Mouse (Mus musculus) CD8-positive naive resting alpha-beta T cell, adult 2 months (primary cell): ENCODE data around the gene Aff3.
A peak's percentile ranks its signal among the peaks of the same experiment; 100 is the strongest.

Source experiments
- DNase-seq, 2 experiments: peaks; one replicate each; pipeline ENCODE4 v3.0.0; 2022; ENCODE audit warnings: low read depth in 2 of 2, low spot score in 2 of 2

The Aff3 gene

DNA sequence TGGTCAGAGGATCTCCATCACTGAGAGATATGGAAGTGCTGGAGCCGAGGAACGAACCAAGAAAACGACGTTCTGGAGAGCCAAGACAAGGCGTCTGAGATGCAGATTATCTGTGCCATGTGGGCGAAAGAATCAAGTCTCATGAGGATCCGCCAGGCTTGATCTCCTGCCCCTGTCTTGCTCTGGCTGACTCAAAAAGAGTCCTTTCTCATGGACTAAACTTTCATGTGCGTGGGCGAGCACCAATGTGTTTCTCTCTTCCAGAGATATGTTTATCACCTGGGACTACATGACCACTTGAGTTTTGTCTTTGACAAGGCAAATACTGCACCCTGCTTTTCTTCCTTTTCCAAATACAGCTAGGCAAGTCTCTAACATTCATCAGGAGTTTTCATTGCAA lies 6.4 kb downstream of the Aff3 start:
- DNase-seq, result no peak

DNA sequence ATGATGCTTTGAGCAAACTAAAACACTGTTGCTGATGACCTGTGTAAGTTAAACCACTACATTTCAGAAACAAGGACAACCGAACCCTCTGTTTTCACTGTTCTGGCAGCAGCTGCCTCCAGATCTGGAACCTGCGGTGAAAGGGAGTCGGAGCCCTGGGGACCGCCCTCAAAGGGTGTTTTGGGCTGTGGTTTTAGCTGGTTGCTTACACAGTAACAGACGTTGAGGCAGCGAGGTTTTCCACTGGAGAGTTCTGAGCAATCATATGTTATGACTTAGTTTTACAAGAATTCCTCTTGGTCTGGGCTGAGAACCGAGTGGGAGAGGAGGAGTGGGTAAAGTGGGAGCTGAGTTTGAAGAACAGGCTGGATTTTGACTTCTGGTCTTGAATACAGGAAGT lies 7.1 kb downstream of the Aff3 start:
- DNase-seq, result peak; percentile 50 to 60

DNA sequence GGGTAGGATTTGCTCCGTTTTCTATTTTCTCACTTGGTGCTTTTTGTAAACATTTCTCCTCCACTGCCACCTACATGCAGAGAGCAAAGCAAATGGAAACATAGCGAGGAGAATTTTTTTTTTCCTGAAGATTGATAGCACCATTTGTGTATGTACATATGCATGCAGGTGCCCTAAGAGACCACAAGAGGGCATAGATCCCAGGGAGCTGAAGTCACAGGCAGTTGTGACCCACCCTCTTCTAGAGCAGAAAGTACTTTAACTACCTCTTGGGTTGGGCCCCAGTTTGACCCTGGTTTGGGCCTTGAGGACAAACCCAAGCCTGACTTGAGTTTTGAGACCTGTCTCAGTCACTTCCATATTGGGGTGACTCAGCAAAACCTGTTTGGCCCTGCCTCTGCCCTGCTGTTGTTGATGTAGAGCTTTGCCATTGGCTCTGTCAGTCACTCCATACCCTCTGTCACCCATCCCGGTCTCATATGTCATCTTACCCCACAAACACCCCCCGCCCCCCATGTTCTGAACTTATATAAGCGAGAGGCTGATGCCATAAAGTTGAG lies 9.7 kb downstream of the Aff3 start:
- DNase-seq, result no peak

DNA sequence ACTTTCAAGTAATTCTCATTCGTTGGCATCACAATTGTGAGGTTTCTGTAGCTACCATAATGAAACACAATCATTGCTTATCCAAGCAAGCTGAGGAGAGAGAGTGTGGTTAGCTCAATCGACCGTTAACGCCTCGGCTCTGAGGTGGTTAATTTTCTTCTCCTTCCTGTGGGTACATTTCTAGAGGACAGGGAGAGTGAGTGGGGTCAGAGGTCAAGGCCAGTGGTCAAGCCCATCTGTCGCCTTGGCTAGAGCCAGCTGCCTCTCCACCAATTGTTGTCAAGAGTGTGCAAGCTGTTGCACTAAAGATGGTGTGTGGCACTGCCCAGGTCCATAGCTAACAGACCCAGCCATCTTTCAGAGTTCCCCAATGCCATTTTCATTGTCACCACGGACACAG lies 14.7 kb downstream of the Aff3 start:
- no peak for DNase-seq

DNA sequence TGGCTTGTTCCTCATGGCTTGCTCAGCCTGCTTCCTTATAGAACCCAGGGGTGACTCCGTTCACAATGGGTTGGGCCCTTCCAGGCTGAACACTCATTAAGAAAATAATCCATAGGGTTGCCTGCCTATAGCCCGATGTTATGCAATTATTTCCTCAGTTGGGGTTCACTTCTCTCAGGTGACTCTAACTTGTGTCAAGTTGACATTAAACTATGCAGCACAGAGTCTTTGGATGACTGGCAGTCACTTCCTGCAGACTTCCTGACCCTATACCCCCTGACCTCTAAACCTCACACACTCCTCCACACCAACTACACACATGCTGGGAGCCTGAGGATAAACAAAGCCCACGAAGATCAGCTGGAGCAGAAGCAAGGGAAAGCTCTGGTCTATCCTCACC lies 15.6 kb downstream of the Aff3 start:
- no peak for DNase-seq

DNA sequence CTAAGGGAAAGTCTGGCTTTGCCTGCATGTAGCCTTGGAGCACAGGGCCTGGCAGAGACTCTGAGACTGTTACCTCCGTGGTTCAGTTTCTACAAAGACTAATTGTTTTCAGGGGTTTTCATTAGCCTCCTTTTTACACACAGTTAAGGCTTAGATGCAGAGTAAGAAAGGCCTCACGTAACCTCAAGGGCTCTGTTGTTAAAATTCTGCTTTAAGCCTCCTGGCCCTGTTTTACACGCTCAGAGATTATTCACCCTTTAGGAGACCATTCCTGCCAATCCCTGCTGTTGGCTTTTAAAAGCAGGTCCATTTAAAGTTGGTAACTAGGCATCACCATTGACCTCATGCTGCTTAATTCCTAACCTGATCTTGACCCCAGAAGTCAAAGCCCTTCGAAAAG lies 22.5 kb downstream of the Aff3 start:
- no peak for DNase-seq

DNA sequence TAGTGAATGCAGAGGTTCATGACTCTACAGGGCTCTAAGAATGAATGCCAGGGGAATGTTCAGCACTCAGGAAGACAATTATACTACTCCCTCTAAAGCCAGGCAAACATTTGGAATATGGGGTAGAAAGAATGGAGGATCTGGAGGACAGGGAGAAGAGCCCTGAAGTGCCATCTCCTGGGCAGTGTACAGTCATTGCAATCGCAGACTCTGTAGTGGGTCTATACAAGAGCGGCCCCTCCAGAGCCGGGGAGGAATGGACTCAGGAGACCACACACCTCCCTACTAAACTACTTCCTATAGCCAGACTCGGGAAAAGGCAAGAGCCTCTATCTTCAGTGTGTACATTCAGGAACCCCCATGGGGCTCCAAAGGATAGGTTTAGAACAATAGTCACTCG lies 25.1 kb downstream of the Aff3 start:
- DNase-seq, result no peak

DNA sequence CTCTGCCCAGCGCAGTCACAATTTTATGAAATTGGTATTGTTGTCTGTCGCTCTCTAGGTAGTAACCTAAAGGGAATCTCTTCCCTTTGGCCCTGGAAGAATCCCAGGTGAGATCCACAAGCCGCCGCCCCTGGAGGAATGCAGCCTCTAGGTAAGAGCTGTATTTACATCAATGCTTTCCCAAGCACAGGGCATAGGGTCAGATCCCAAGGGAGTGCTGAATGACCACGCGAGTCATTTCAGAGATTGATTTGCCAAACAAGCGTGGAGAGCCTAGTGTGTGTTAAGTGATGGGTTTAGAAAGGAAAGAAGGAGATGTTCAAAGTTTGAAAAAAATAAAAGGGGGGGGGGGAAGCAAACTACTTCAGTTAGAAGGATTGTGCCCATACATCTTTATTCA lies 29.2 kb downstream of the Aff3 start:
- no peak for DNase-seq

DNA sequence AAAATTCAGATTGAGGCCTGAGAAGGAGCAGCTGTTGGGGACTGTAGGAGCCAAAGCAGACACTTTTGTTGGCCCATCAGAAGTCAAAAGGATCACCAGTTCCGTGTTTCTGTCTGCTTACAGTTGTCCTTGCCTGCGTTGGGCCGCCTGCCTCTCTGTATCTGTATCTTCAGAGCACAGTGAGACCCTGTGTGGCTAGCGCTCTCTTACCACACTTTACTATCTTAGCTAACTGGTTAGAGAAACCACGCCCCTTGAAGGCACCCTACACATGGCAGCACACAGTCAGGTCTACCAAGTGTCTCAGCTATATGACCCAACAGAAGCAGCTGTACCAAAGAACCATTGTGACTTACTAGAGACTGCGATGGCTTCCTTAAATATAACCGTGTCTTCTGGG lies 30.7 kb downstream of the Aff3 start:
- no peak for DNase-seq

DNA sequence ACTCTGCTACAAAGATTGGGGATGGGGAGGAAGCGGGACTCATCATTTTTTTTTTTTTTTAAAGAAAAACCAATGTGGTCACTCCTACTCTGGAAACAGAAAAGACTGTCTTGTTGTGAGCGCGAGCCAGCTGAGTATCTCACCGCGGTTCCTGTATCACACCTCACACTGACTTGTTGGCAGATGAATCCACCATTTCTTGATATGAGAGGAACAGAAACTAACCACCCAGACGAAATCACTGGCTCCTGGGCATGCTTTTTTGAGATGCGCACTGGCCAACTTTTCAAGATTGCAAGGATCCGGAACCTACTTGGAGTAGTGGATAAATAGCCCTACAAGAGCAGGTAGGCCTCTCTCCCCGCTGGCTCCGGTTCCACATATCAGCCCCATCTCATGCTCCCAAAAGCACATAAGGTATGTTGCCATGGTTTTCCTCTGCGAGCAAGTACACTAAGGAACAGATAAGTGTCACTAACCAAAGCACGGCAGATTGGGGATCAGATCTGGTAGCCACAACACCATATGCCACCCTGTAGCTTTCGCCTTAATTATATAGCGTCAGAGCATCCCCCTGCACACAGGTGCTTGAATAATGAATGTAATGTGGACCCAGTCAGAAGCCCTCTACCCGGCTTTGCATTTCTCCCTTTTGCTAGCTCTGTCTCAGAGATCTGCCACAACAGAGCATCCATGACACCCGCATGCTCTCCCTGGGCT lies 32.1 kb downstream of the Aff3 start:
- no peak for DNase-seq

DNA sequence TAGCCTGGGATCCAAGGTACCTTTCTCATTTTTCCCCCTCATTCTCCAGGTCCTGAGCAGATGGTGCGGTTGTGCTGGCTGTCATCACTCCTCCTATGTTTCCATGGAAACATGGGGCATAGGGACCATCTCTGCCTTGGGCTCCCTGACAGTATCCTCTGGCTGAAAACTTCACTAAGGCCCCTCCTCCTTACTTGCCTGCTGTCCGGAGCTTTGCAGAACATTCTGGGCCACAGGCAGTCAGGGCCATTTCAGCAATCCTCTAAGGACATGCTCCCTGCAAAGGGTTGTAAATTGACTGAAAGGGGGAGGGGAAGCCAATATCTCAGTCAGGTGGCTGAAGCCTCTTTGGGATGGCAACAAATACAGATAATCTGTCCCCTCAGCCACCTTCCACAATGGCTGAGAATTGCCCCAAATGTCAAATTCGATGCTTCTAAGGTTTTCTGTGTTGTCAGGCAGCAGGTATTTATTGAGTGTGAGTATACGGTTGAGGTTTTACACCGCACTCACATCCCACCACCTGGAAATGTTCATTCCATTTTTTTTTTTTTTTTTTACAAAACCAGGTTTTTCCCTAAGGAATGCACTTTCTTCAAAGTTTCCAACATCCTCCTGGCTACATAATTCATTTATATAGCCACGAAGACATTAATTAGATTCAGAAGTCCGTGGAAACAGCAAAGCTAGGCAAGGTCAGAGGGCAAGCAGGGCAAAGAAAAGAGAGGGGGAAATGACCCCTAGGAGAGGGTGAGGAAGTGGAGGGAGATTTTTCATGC lies 33.1 kb downstream of the Aff3 start:
- DNase-seq, result no peak

DNA sequence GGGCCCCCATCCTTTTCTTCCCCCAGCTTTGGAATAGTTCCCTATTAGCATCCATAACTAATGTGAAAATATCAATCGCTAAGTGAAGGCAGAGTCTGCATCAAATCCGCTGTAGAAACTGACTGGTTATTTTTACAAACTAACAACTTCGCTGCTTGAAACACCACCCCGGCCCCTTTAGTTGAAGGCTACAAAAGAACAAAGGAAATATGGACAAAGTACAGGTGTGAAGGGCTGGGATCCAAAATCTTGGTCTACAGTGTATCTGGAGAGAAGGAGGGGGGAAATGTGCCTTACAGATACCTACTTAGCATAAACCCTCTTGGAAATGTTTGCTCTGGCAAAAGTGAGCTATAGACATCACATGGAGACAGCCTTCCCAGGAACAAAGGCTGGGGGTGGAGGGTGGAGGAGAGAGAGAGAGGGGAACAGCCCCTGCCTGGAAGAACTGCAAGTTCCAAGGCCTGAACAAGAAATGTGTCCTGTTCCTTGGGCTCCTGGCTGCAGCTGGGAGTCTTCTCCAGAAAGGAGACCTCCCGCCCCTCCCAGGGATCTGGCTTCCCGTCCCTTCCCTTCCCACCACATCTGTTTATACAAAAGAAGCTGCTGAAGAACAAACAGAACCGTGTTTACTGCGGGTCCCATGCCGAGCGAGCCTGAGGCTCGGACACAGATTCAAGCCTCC lies 35.7 kb downstream of the Aff3 start:
- no peak for DNase-seq

DNA sequence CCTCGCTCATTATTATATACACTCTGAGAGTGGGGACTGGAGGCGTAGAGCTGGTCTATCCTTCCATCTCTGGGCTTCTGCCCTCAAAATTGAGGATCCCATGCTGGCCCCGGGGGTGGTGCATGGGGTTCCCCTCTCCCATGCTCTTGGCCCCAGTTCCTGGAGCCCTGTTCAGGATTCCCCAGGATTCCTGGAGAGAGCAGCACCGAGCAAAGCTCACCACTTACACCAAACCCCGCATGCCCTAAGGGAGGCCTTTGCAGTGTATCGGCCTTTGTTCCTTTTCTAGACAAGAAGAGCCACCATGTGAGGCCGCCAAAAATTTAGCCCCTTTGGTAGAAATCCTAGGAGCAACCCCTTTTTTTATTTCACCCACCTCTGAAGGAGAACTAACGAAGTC lies 36.3 kb downstream of the Aff3 start:
- no peak for DNase-seq

DNA sequence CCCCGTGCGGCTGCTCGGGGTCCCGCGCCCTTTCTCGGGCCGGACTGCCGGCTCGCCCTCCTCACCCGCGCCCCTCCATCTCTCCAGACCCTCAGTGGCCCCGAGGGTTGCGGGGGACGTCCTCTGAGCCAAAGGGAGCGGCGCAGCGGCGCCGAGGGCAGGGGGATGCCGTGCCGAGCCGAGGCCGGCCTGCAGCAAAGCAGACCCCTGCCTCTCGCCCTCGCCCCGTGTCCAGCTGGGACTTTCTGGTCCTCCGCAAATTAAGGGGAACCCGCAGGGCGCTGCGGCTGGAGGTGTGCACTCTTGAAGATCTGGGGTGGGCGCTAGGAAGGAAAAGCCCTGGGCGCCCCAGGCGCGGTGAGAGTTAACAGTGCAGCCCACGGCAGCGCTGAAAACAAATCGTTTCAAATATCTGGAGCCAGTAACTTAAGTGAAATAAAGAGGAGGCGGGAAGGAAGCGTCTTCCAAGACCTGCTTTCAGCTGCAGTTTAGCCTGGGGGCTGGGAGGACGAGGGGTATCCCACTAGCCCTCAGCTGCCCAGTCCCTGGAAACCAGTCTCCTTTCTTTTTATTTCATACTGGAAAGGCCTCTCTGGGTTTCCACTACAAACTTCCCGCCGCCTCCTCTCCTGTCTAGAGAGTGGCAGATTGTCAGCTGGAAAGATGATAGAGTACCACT lies 36.9 kb downstream of the Aff3 start:
- DNase-seq, result no peak

DNA sequence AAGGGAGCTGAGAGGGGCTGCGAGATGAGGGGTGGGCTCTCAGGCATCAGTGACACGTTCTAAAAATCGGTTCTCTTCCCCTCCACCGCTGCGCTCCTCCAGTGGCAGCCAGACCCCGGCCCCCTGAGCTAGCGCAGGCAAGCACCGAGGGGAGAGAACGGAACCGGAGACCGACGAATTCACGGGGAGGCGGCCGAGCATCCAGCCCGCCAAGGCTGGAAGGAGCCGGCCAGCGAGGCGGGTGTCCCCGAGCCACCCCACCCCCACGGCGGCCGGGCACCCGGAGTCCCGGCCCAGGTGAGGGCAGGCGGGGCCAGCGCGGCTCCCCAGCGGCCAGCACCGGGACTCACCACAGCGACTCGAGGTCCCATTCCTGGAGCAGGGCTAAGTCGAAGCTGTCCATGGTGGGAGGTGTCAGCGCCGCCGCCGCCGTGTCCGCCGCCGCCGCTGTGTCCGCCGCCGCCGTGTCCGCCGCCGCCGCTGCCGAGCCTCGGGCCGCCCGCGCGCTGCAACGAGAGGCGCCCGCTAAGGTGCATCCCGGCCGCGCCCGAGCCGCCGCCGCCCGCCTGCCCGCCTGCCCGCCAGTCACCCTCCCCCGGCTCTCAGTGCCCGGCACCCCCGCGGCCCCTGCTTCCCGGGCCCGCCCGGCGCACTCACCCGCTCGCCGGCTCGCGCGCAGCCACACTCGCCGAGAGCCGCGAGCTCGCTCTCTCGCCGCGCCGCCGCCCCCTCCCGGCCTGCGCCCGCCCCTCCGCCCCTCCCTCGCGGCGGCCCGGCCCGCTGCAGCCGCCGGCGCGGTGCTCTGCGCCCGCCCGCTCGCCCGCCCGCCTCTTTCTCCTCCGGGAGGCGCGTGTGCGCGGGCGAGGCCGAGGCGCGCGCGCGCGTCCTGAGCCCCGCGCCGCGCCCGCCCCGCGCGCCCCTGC lies 37.8 kb downstream of the Aff3 start:
- DNase-seq, result no peak

DNA sequence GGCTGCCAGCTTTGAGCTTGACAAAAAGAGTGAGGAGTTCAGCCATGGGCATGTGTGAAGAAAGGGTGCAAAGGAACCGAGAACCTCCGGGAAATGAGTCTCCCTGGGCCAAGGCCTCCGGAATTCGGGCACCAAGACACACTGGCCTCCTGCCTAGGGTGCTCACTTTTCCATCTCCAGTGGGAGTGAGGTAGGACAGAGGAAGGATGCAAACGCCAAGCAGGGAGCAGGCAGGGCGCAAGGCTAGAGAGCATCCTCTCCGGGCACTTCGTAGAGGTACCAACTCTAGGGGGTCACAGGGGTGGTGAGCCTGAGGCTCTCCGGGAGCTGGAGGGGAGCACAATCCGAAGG lies 38.4 kb downstream of the Aff3 start:
- no peak for DNase-seq

DNA sequence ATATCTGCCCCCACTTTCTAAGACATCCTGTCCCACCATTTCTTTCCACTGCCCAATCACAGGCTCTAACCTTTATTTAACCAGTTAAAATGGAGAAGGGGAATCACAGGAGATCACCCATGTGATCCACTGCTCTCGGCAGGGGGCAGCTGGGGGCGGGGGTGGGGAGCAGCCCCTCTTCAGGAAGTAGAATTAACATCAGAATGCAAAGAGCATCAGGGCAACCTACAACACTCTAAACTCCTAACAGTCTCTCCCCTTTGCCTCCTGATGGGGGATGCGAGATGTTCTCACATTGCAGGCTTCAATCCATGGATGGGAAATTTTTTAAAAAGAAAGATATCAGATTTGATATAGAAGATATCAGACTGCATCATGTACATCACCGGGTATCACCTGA lies 42.9 kb downstream of the Aff3 start:
- DNase-seq, result no peak

DNA sequence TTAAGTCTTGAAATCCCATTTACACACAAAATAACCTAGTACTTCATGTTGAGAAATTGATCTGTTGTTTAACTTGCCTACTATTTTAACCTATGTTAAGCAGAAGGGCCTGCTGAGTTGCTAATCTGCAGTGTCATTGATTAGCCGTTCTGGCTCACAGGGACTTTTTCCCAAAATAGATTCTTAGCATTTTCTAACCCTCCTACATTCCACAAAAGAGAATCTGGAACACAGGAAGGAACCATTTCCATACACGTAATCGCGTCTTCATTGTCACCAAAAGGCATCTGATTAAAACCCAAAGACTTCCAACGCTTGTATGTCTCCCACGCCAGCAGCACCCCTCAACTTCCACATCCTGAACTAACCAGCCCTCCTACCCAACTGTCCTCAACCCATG lies 44.4 kb downstream of the Aff3 start:
- DNase-seq, result no peak

DNA sequence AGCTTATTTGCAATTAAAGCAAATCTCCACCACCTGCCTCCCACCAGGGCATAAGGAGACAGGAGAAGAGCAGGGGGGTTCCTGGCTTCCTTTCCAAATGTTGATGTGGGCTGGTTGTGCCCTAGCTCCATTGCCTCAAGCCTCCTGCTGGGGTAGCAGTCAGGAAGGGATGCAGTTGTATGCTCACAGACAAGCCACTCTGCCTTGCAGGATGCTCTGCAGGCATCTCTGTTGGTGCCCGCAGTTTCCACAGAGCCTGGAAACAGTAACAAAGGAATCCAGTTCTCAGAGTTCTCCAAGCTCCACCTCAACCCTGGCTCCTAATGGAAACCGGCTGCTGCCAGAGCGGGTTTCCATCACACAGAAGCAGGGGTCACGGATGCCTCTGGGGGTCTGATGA lies 58.0 kb downstream of the Aff3 start:
- no peak for DNase-seq

DNA sequence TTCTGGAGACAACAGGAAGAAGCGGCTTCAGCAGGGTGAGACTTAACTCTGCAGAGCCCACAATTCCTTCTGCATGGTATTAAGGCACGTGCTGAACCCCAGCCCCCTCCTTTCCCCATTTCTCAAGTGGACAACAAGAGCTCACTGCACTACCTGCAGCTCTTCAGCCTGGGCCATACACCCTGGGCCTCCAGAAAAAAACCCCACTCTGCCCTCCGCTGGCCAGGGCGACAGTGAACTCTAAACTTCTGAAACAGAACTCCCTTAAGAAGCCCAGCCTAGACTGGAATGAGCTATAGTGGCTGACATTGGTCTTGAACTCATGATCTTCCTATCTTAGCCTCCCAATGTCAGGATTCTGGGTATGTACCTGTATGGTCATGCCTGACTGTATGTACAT lies 59.3 kb downstream of the Aff3 start:
- no peak for DNase-seq

DNA sequence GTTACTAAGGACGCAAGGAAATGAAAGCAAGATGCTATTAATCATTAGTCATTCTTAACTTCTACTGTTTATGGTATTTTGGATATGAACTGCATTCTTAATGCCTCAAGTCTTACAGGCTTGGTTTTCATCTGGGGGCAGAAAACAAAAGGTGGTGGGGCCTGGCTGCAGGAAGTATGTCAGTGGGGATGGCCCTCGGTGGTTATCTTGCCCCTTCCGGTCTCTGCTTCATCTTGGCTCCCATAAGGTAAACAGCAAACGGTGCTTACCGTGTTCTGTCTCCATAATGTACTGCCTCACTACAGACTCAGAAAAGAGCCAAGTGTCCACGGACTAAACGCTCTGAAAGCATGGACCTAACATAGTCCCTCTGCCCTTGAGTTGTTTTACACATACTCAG lies 60.1 kb downstream of the Aff3 start:
- DNase-seq, result no peak
